Mouse (Mus musculus) kidney, adult 2 months (tissue): ENCODE measurements around the gene Arpc3.

Experiments
- CTCF ChIP-seq: fragments of 200-500 bp; conservative IDR thresholded peaks from 2 replicates; pipeline ENCODE4 v1.5.1; 2011; ENCODE audit warnings: low read depth, mild to moderate bottlenecking, control low read depth, low read length, moderate library complexity, mixed read lengths; ENCODE audit not compliant: insufficient read depth, insufficient read length
- POLR2A ChIP-seq: fragments of 200-500 bp; IDR thresholded peaks from one replicate; pipeline ENCODE4 v1.6.1; 2011; ENCODE audit warnings: low read depth, low read length, control low read depth

GRCm38 (mm10) chr5:122425550-122425949, 33.9 kb downstream of the Arpc3 start:
- TF ChIP-seq POLR2A (no peak), CTCF (no peak)
